Mouse (Mus musculus) thymus, postnatal 36 days (tissue): ENCODE data around the gene Nosip.

ENCODE experiments used
- DNase-seq, 2 experiments: peaks; one replicate each; pipeline ENCODE4 v3.0.0; 2022; ENCODE audit warnings: mixed read lengths in 2 of 2

The Nosip gene

DNA sequence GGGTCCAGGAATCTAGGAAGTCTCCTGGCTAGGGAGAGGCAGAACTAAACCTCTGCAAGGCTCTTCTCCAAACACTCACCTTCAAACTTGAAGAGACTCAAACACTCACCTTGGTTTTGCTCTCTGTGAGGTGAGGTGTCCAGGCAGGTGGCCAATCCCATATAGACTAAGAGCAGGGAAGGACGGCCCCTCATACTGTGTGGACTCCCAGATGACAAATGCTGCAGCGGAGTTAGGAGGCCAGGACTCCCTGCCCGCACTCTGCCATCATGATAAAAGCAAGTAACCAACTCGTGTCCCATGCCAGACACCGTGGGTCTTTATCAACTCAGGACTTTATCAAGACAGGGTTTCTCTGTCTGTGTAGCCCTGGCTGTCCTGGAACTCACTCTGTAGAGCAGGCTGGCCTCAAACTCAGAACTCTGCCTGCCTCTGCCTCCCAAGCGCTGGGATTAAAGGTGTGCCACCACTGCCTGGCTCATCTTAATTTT lies 1.6 kb upstream of the Nosip start:
- DNase-seq, result no peak

DNA sequence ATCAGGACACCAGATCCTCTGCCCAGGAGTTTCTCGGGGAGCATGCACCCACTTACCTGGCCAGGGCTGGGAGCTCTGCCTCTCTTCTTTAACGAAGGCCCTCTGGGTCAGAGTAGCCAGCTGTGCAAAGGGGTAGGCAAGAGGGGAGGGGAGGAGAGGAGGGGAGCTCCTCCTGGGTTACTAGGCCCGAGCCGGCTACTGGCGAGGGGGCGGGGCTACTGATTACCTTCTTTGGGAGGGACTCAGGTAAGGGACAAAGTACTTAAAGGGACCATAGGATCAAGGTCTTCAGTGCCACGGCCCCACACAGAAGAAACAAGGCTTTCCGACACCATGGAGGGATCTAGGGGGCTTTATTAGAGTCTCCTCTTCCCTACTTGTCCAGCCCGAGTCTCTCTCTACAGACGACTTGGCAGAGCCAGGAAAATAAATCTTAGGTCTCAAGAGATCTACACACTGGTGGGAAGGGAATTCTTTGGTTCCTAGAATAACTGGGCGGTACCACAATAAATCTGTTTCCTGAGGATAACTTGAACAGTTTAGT lies 625 bp upstream of the Nosip start:
- DNase-seq, result peak in 1 of 2 experiments; percentile 45

DNA sequence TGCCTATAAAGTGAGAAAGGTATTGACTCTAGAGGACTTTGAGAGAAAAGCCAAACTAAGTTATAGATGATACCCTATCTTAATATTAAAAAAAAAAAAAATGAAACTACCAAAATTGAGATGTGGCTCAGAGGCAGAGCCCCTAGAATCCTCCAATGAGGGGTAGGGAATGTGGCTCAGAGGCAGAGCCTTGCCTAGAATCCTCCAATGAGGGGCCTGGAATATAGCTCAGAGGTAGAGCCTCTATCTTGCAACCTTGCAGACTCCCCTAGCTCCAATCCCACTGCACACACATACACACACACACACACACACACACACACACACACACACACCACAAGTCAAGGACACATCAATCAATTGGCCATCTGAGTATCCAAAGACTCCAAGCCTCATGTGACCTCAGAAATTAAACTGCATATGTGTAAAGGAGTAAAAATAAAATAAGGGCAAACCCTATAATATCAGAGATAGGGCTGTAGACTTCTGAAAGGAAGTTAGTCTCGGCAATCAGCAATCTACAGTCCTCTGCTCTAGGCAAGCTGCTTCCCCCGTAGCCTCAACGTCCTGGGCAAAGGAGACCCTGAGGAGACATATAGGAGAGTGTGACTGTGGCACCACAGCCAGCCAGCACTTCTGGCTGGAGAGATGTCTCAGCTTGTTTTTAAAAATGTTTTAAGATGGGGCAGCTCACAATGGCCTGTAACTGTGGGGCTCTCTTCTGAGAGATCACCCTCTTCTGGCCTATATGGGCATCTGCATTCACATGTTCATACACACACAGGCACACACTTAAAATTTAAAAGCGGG lies 5.2 kb downstream of the Nosip start:
- no peak for DNase-seq

DNA sequence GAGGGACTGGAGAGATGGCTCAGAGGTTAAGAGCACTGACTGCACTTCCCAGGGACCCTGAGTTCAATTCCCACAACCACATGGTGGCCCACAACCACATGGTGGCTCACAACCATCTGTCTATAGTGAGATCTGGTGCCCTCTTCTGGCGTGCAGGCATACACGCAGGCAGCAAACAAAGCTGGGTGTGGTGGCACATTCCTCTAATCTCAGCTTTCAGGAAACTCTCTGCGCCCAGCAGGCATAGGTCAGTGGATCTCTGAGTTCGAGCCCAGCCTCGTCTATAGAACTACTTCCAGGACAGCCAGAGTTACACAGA lies 5.7 kb downstream of the Nosip start:
- DNase-seq, result peak; percentile 66 to 68

DNA sequence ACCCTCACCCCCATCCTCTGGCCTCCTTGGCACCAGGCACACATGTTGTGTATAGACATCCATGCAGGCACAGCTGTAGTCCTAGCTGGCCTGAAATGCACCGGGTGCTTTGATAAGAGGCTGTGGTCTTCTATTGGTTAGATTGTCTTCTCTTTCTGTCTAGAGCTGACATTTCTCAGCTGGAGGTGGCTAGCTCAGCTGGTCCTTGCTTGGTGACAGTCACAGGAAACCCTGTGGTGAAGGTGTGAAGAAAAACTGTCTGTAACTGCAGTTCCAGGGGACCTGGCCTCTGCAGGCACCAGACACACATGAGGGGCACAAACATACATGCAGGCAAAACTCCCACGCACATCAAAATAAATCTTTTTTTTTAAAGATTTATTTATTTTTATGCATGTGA lies 7.4 kb downstream of the Nosip start:
- no peak for DNase-seq

DNA sequence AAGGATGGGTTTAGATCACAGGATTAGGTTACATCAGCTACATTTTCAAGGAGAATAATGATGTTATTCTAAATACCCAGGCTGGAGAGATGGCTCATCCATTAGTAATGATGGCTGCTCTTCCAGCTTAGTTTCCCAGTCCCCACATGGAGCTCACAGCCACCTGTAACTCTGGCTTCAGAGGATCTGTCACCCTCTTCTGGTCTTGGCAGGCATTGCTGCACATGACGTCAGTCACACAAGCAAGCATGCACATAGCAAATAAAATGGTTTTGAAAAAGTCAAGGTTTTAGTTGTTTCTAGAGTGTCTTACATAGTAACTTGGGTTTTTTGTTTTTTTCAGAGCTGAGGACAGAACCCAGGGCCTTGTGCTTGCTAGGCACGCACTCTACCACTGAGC lies 10.0 kb downstream of the Nosip start:
- DNase-seq, result no peak

DNA sequence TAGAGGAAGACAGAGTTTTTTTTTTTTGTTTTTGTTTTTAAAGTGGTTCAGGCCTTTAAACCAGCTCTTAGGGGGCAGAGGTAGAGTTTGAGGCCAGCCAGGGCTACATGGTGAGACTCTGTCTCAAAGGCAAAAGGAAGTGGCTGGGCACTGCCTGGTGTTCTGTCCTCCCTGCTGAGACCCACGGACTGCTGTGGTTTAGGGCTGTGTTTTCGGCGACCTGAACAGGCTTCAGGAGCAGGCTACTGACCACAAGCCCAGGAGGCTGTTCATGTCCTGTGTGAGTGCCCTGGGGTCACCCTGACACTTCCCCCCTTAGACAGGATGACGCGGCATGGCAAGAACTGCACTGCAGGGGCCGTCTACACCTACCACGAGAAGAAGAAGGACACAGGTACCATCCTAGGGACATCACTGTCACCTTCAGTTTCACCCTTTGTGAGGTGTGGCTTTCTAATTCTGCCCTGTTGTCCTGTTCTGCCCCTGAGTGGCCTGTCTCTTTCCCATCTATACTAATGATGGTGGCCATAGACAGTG lies 11.0 kb downstream of the Nosip start:
- DNase-seq, result no peak

DNA sequence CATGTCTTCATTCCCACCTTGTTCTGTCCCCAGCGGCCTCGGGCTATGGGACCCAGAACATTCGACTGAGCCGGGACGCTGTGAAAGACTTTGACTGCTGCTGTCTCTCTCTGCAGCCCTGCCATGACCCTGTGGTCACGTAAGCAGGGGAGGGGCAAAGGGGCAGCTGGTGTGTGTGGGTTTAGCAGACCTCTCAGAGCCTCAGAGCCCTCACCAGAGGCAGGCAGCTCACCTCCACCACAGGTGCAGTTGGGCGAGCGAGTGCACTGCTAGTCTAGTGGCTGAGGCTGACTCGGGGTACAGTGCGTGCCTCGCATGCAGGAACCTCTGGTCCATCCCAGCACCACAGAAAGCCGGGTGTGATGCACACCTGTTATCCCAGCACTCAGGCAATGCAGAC lies 11.7 kb downstream of the Nosip start:
- DNase-seq, result no peak

DNA sequence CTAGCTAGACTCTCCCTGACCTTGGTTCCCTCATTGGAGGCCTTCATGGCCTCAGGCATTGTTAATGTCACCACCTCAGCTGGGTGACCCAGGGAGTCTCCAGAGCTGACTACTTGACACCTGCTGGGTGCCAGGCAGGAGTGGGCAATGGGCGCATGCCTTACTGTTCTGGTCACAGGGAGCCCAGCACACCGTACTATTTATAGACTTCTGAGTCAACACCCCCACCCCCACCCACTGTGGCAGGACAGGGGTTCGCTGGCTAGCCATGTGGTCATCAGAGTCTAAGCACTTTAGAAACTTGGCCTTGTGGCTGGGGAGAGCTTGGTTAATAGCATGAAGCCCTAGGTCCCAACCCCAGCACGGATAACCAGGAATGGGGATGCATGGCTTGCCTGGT lies 13.2 kb downstream of the Nosip start:
- no peak for DNase-seq

DNA sequence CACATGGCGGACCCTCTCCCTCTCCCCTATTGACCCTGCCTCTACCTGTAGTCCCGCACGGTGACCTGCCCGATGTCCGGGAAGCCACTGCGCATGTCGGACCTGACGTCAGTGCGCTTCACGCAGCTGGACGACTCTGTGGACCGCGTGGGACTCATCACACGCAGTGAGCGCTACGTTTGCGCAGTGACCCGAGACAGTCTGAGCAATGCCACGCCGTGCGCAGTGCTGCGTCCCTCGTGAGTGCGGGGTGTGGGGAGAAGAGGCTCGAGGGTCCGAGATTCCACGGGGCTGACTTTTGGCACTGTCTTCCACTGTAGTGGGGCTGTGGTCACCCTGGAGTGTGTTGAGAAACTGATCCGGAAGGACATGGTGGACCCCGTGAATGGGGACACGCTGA lies 14.3 kb downstream of the Nosip start:
- no peak for DNase-seq

DNA sequence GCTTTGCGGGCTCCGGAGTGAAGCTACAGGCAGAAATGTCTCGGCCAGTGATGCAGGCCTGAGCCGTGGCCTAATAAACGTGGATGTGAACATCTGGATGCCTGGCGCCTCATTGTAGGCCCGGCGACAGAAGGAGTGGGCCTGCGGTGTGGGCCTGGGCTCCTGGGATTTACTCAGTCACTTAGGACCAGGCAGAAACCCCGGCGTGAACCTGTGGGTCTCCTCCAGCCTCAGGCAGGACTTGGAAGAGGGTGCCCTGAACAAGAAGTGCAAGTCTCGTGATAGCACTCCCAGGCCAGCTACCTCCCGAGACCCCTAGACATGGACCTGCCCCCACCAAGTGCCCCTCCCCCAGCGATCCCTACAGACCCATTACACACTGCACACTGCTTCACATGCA lies 15.1 kb downstream of the Nosip start:
- DNase-seq, result no peak

DNA sequence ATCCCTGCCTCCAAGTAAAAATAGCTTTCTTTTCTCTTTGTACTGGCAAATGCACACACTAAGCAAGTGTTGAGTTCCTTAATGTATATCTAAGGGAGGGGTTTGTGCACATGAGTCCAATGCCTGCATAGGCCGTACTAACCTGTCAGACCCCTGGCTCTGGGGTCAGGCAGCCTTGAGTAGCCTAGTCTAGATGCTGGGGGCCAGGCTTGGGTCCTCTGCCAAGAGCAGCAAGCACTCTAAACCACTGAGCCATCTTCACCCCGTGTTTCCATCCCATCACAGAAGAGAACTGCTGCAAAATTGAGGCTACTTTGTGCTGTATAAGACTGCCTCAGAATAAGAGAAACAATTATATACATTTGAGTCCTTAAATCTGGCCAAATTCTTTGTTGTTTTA lies 15.6 kb downstream of the Nosip start:
- no peak for DNase-seq

DNA sequence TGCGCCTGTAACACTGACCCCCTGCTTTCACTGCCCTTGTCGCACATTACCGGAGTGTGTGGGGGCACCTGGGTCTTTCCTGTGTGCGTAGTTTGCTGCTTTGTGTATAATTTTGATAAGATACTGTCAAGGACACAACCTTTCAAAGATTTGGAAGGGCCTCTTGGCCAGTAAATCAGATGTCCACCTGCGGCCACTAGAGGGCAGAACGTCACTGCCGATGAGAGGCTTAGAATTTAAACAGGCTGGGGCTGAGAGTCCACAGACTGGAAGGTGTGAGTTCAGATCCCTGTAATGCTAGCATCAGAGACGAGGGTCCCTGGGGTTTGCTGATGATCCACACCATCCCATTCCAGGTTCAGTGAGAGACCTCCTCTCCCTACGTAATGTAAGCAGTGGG lies 16.3 kb downstream of the Nosip start:
- DNase-seq, result peak; percentile 70 to 74

DNA sequence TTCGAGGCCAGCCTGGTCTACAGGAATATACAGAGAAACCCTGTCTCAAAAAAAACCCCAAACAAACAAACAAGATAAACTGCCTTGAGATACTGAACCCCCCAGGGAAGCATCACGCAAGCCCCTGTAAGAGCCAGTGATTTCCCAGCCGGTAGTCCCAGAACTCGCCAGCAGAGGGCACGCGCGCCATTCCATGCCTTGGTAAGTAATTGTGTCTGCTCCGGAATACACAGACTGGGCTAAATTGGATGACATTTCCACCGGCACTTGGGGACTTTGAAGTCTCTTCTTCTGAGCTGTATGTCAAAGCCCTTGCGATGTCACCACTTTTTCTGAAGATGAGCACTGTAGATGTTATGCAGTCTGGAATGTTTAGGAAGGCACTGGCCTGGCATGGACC lies 17.6 kb downstream of the Nosip start:
- DNase-seq, result peak; percentile 88 to 94

DNA sequence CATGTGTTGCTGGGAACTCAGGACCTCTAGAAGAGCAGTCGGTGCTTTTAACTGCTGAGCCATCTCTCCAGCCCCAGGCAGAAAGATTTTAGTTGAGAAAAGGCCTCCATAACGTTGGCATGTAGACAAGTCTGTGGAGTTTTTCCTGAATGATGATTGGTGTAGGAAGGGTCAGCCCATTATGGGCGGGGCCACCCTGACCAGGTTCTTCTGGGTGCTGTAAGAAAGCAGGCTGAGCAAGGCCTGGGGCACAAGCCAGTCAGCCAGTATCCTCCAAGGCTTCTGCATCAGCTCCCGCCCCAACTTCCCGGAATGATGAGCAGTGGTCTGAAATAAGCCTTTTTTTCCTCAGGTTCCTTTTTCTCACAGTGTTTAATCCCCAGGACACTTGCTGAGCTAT lies 18.8 kb downstream of the Nosip start:
- no peak for DNase-seq

DNA sequence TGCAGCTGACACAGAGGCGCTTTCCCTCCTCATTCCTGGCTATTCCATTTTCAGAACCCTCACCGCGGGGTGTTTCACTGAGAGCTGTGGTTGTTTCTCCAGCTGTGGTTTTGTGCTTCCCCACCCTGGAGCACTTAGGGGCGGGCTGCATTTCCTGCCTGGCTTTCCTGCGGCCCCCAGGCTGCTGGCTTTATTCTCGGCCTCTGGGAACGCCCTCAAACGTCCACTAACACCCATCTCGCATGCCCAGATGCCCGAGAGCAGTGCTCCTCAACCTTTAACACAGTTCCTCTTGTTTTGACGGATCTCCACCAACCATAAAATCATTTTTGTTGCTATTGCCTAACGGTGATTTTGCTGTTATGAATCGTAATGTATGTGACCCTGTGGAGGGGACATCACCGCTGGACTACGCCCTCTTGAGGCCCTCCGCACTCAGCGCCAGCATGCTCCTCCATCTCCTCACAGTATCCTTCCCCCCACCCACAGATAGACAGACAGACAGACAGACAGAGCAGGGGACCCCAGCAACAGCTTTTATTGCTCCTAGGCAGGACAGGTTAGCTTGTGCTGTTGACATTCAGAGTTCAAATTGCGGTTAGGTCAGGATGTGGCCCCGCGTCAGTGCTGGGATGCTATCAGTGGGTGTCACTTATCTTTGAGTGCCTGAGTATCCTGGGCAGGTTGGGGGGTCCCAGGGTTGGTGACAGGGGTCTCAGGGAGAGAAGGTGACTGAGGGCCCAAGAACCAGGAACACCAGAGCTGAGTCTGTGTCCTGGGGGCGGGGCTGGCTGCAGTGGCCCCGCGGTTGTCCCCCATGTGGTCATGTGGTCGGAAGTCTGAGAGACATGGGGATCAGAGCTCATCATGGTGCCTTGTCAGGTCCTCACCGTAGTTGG lies 20.4 kb downstream of the Nosip start:
- DNase-seq, result peak; percentile 46 to 53

DNA sequence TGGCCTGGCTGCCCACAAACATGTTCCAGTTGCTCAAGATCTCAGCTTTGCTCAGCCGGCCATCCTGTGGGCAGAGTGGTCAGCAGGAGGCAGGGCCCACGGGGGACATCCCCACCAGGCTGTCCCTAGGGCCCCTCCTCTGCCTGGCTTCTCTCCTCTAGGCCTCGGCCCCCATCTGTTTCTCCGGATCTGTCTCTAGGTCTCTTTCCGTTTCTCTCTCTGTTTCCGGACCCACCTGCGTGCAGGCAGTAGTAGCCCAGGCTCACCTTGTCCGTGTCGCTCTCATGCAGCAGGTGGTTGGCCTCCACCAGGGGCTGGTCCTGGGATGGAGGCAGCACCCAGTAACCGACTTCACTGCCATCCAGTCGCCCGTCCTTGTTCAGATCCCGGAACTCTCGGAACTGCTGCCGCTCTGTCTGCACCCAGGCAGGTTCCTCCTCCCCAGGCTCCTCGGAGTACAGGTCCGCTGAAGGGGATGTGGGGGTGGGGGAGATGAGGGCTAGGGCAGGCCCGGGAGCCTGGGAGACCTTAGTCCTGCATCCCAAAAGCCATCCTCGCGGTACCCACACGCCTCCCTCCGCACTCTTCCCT lies 21.2 kb downstream of the Nosip start:
- DNase-seq, result peak; percentile 48 to 59

DNA sequence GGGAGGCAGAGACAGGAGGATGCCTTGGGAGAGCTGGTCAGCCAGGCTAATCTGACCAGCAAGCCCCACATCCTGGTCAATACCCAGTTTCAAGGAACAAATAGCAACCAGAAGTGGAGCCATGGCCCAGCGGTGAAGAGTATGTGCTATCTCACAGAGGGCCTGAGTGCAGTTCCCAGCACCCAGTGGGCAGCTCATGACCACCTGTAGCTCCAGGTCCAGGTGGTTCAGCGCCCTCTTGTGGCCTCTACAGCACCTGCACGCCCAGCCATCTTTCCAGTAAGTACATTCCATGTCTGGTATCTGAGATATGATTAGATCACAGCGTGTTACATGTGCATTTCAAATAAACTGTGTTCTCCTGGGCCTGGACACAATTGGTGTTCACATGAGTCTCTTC lies 23.9 kb downstream of the Nosip start:
- no peak for DNase-seq

DNA sequence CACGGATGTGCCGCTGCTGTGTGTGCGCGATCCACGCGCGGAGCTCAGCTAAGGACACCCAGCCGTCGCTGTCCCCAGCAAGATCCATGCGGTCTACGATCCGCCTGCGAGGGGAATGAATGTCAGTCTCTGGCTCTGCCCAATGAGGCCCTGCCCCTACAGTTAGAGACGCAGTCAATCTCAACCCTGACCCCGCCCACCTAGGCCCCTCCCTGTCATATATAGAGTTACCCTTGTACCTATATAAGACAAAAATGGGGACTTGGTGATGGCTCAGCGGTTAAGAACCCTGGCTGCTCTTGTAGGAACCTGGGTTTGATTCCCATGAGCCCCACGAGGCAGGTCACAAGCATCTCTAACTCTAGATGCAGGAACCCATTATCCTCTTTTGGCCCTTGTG lies 26.4 kb downstream of the Nosip start:
- no peak for DNase-seq

DNA sequence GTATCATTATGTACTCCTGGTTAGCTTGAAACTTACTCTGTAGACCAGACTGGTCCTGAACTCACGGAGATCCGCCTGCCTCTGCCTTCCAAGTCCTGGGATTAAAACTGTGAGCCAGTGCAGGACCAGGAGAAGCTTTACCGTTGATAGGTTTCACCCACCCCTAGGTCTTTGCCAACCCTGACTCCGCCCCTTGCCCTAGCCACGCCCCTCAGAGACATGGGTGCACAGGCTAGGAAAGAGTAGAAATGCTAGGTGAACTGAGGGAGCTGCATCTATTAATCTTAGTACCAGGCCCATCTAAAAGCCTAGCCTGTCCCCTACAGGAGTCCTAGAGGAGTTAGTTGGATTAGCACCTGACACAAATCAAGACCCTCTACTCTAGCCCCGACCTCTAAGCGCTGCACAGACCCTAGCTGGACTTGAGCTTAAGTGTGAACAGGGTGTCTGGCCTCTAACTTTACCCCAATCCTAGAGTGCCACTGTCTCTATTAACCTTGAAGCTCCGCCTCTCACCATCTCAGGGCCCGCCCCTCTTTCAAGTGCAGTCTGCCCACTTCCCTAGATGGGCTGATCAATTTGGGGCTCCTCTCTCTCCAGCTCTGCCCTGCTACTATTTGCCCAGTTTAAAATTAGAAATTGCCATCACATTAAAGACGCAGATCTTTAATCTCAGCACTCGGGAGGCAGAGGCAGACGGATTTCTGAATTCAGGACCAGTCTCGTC lies 28.2 kb downstream of the Nosip start:
- peak; percentile 18 to 43 for DNase-seq

DNA sequence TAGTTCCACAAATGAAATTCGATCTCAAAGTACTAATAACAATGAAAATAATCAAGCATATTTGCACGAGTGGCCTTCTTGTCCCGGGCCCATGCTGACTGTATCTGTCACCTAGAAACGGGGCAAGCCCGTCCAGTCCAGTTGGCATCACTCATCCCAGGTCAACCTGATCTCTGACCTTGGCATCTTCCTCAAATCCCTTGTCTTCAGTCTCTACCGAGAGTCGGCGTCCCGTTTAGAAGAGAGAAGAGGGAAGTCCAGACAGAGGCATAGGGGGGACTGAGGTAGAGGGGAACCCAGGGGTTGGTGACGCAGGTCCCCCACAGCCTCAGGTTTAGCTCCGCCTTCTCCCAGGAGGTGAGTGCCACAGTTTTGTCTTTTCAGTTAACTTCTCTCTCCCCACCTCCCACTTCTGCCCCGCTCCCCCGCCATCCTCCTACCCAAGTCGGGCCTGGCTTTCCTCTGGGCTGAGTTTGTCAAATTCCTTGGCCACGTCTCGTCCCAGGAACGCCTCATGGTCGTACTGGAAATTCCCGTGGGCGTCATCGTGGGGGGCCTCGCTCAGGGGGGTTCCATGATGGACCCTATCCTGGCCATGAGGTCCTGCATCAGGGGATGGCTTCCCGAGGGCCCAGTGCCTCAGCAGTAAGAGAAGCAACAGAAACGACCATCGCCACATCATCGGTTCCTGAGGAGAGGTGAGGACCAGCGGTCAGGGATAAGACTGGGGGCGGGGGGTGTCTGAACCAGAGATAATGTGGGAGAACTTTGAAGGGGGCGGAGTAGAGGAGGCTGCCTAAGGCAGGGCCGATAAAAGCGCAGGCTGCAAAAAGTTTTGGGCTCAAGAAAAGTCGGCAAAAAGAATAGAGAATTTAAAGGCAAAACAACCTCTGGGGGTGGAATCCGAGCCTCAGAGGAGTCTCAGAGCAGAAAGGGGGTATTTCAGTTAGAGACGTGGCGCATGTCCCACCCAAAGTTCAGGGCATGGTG lies 29.1 kb downstream of the Nosip start:
- DNase-seq, result no peak
